Mouse (Mus musculus): ENCODE data around the gene 1700017B05Rik. TPM values are rescaled to one million over a fixed set of nuclear protein-coding genes. Genes with fewer than 3 reads are reported as not detected.
"Not testable (repeated sequence)": the region's sequence is repeated elsewhere in the genome, so short reads cannot be mapped to it uniquely, and the experiment has no call there.

Gene 1700017B05Rik
- polyA plus RNA-seq, 1 experiment from 2014 or later, result 3.9 TPM

GRCm38 (mm10) chr9:57232341-57232940 lies 30.0 kb downstream of the 1700017B05Rik start:
- H3K27ac ChIP-seq (ENCODE audit: low read depth, low read length), result no peak overlapping the region
- H3K9ac ChIP-seq (ENCODE audit: low read length), result no peak overlapping the region
- DNase-seq (ENCODE audit: low spot score), result no peak
- WGBS, result 88% methylated on average over 5 of the region's 5 CpGs
- no peaks in the 10 kb centered on the region for H3K4me1 ChIP-seq (ENCODE audit: control insufficient read depth, insufficient read depth, low read length)
- no peak overlapping the region for H3K4me2 ChIP-seq (ENCODE audit: low read length)
- ATAC-seq, result no peak
- no peak overlapping the region for H3K4me3 ChIP-seq (ENCODE audit: low read depth, low read length)
- no peaks in the 10 kb centered on the region for H3K27me3 ChIP-seq (replicated peaks; ENCODE audit: control insufficient read depth, insufficient read depth, low read length)
- H3K36me3 ChIP-seq (ENCODE audit: control insufficient read depth, insufficient read depth, low read length), result no peaks in the 10 kb centered on the region
- no peaks in the 10 kb centered on the region for H3K9me3 ChIP-seq (replicated peaks; ENCODE audit: control insufficient read depth, low read length)

GRCm38 (mm10) chr9:57231536-57232255 lies 30.7 kb downstream of the 1700017B05Rik start:
- no peaks in the 10 kb centered on the region for H3K36me3 ChIP-seq (ENCODE audit: control insufficient read depth, insufficient read depth, low read length)
- no peak overlapping the region for H3K27ac ChIP-seq (ENCODE audit: low read depth, low read length)
- no peak overlapping the region for H3K4me3 ChIP-seq (ENCODE audit: low read depth, low read length)
- DNase-seq (ENCODE audit: low spot score) (no peak), ATAC-seq (no peak)
- 79% methylated on average over 8 of the region's 8 CpGs for WGBS
- H3K9ac ChIP-seq (ENCODE audit: low read length), result no peak overlapping the region
- no peaks in the 10 kb centered on the region for H3K9me3 ChIP-seq (replicated peaks; ENCODE audit: control insufficient read depth, low read length)
- H3K4me1 ChIP-seq (ENCODE audit: control insufficient read depth, insufficient read depth, low read length), result no peaks in the 10 kb centered on the region
- H3K4me2 ChIP-seq (ENCODE audit: low read length), result no peak overlapping the region
- no peaks in the 10 kb centered on the region for H3K27me3 ChIP-seq (replicated peaks; ENCODE audit: control insufficient read depth, insufficient read depth, low read length)

DNA sequence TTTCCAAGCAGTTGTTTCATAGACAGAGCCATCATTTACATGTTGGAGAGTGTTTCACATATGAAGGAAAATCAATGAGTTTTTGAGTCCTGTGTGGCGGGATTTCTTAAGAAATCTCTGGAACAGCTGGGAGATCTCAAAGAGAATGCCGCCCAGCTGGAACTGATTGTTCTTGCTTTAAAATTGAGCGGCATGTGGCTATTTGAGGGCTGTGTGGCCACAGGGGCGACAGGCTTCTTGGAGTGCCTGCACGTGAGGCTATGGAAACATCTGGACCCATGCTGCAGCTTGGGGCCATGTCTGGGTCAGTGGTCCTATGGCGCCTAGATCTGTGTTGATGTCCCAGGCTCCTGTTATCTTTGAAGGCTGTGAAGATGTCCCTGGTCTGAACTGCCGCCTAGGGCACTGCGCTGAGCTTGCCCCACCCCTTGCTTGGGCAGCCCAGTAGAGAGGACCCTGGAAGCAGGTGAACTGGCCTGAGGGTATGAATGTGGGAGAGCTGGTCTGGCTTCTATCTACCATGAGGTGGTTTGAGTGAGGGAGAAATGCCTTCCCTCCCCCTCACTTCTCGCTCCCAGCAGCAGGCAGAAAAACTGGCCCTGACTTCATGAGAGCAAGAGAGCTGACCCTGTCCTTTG lies 32.1 kb downstream of the 1700017B05Rik start:
- 83% methylated on average over 9 of the region's 9 CpGs for WGBS
- Histone ChIP-seq H3K4me1 (ENCODE audit: control insufficient read depth, insufficient read depth, low read length) (no peaks in the 10 kb centered on the region), H3K9ac (ENCODE audit: low read length) (no peak overlapping the region), H3K4me2 (ENCODE audit: low read length) (no peak overlapping the region), H3K36me3 (ENCODE audit: control insufficient read depth, insufficient read depth, low read length) (no peaks in the 10 kb centered on the region), H3K9me3 (replicated peaks; ENCODE audit: control insufficient read depth, low read length) (no peaks in the 10 kb centered on the region), H3K27ac (ENCODE audit: low read depth, low read length) (no peak overlapping the region), H3K4me3 (ENCODE audit: low read depth, low read length) (no peak overlapping the region), H3K27me3 (replicated peaks; ENCODE audit: control insufficient read depth, insufficient read depth, low read length) (no peaks in the 10 kb centered on the region)
- DNase-seq (ENCODE audit: low spot score) (no peak), ATAC-seq (no peak)

DNA sequence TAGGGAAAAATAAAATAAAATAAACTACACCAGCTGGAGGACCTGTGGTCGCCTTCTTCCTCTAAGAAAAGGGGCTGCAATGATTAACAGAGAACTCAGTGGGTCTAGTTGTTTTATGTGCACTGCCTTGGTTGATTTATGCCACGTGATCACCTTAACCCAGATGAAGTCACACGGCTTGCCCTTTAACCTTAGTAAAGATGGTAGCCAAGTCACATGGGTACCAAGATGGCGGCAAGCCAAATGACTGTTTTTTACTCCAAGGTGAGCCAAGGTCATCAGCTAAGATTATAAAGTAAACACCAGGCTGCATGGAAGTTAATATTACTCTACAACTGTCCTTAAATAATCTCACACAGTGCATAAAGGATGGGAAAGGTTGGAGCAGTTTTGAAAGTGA lies 32.7 kb downstream of the 1700017B05Rik start:
- ATAC-seq (no peak), DNase-seq (ENCODE audit: low spot score) (no peak)
- H3K27ac ChIP-seq (ENCODE audit: low read depth, low read length), result no peak overlapping the region
- no peak overlapping the region for H3K4me3 ChIP-seq (ENCODE audit: low read depth, low read length)
- no peak overlapping the region for H3K4me2 ChIP-seq (ENCODE audit: low read length)
- whole genome bisulfite sequencing, result 93% methylated on average over 4 of the region's 4 CpGs
- no peaks in the 10 kb centered on the region for H3K4me1 ChIP-seq (ENCODE audit: control insufficient read depth, insufficient read depth, low read length)
- no peaks in the 10 kb centered on the region for H3K36me3 ChIP-seq (ENCODE audit: control insufficient read depth, insufficient read depth, low read length)
- no peaks in the 10 kb centered on the region for H3K27me3 ChIP-seq (replicated peaks; ENCODE audit: control insufficient read depth, insufficient read depth, low read length)
- H3K9ac ChIP-seq (ENCODE audit: low read length), result no peak overlapping the region
- no peaks in the 10 kb centered on the region for H3K9me3 ChIP-seq (replicated peaks; ENCODE audit: control insufficient read depth, low read length)

DNA sequence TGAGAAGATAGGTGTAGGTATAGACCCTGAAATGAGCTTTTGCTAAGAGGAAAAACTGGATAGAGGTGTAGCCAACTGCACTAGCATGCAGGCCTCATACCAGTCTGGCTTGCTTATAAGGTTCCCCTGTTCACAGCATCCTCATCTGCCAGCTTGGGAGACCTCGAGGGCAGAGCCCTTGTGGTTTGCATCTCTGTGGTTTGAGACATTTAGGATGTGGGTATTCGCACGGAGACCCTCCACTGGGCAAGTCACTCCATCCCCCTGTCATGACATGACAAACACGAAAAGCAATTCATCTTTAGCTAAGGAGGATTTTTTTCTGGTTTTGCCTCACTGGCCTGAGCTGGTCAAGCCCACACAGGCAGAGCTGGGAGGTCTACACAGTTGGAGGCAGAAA lies 34.2 kb downstream of the 1700017B05Rik start:
- ATAC-seq, result no peak
- no peak overlapping the region for H3K9ac ChIP-seq (ENCODE audit: low read length)
- no peaks in the 10 kb centered on the region for H3K4me1 ChIP-seq (ENCODE audit: control insufficient read depth, insufficient read depth, low read length)
- no peak overlapping the region for H3K4me2 ChIP-seq (ENCODE audit: low read length)
- no peak for DNase-seq (ENCODE audit: low spot score)
- no peaks in the 10 kb centered on the region for H3K36me3 ChIP-seq (ENCODE audit: control insufficient read depth, insufficient read depth, low read length)
- H3K27ac ChIP-seq (ENCODE audit: low read depth, low read length), result no peak overlapping the region
- no peaks in the 10 kb centered on the region for H3K9me3 ChIP-seq (replicated peaks; ENCODE audit: control insufficient read depth, low read length)
- 75% methylated on average over 4 of the region's 4 CpGs for WGBS
- no peak overlapping the region for H3K4me3 ChIP-seq (ENCODE audit: low read depth, low read length)
- no peaks in the 10 kb centered on the region for H3K27me3 ChIP-seq (replicated peaks; ENCODE audit: control insufficient read depth, insufficient read depth, low read length)

- Histone ChIP-seq H3K27ac (ENCODE audit: low read depth, low read length) (no peak overlapping the region), H3K9me3 (replicated peaks; ENCODE audit: control insufficient read depth, low read length) (no peaks in the 10 kb centered on the region), H3K36me3 (ENCODE audit: control insufficient read depth, insufficient read depth, low read length) (no peaks in the 10 kb centered on the region), H3K27me3 (replicated peaks; ENCODE audit: control insufficient read depth, insufficient read depth, low read length) (no peaks in the 10 kb centered on the region), H3K4me2 (ENCODE audit: low read length) (no peak overlapping the region), H3K4me1 (ENCODE audit: control insufficient read depth, insufficient read depth, low read length) (no peaks in the 10 kb centered on the region), H3K9ac (ENCODE audit: low read length) (no peak overlapping the region), H3K4me3 (ENCODE audit: low read depth, low read length) (no peak overlapping the region)
- no peak for ATAC-seq
- DNase-seq (ENCODE audit: low spot score), result no peak
- WGBS, result 73% methylated on average over 5 of the region's 5 CpGs
These were observed 35.2 kb downstream of the 1700017B05Rik start for GRCm38 (mm10) chr9:57227203-57227602.

DNA sequence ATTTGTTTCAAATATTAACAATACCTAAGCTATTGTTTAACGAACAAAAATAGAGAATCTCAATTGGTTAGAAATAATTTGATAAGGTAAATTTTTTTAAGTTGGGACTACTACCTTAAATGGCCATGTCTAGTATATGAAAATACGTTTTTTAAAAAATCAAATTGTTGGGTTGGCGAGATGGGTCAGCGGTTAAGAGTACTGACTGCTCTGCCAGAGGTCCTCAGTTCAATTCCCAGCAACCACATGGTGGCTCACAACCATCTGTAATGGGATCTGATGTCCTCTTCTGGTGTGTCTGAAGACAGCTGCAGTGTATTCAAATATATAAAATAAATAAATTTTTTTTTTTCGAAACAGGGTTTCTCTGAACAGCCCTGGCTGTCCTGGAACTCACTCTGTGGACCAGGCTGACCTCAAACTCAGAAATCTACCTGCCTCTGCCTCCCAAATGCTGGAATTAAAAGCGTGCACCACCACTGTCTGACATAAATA lies 35.7 kb downstream of the 1700017B05Rik start:
- H3K4me2 ChIP-seq (ENCODE audit: low read length); H3K4me1 ChIP-seq (ENCODE audit: control insufficient read depth, insufficient read depth, low read length); H3K36me3 ChIP-seq (ENCODE audit: control insufficient read depth, insufficient read depth, low read length); DNase-seq (ENCODE audit: low spot score); H3K27me3 ChIP-seq (replicated peaks; ENCODE audit: control insufficient read depth, insufficient read depth, low read length); H3K4me3 ChIP-seq (ENCODE audit: low read depth, low read length); H3K9me3 ChIP-seq (replicated peaks; ENCODE audit: control insufficient read depth, low read length); H3K9ac ChIP-seq (ENCODE audit: low read length); H3K27ac ChIP-seq (ENCODE audit: low read depth, low read length); ATAC-seq: not testable (repeated sequence)
- WGBS, result 88% methylated on average over 6 of the region's 6 CpGs

DNA sequence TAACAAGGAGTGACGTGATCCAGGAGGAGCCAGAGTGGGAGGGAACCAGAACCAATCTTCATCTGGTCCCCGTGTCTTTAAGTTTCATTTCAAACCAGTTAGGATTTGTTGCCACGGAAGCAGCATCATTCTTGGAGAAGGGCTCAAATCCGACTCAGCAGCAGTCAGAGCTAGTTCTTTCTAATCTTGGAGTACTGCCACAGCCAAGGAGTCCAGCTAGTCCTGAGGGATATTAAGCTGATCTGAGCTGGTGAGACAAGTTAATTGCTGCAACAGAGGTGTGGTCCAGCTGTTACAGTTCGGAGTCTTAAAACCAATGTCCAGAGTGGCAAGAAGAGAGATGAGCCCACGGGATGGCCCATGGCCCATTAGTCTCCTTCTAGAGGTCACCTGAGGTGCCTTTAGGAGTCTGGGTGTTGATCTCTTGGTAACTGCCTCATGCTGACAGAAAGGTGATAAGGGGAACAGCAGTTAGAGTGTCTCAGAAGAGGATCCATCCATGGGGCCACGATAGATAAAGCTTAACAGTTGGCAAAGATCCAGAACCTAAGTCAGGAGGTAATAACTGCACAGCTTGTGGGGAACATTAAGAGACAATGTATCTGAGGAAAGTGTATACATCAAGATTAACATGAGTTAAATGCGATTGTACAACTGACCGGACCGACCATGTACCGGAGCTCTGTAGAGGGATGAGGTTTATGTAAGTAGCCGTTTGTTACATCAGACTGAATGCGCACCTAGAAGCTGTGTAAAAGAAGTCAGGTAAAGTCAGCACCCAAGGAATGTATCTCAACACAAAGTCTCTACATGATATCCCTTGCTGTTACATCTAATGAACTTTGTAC lies 36.4 kb downstream of the 1700017B05Rik start:
- no peak for ATAC-seq
- Histone ChIP-seq H3K9me3 (replicated peaks; ENCODE audit: control insufficient read depth, low read length) (no peaks in the 10 kb centered on the region), H3K36me3 (ENCODE audit: control insufficient read depth, insufficient read depth, low read length) (no peaks in the 10 kb centered on the region), H3K27ac (ENCODE audit: low read depth, low read length) (no peak overlapping the region), H3K9ac (ENCODE audit: low read length) (no peak overlapping the region), H3K27me3 (replicated peaks; ENCODE audit: control insufficient read depth, insufficient read depth, low read length) (no peaks in the 10 kb centered on the region), H3K4me3 (ENCODE audit: low read depth, low read length) (no peak overlapping the region), H3K4me1 (ENCODE audit: control insufficient read depth, insufficient read depth, low read length) (no peaks in the 10 kb centered on the region), H3K4me2 (ENCODE audit: low read length) (no peak overlapping the region)
- no peak for DNase-seq (ENCODE audit: low spot score)
- 83% methylated on average over 13 of the region's 13 CpGs for WGBS

Measured in forebrain, embryonic 14.5 days (tissue).